Mouse (Mus musculus) ES-Bruce4 (cell line): ENCODE data around the gene Hist1h2bj.

Source experiments
- CTCF ChIP-seq: IDR thresholded peaks from one replicate; pipeline ENCODE4 v1.8.1; 2011; ENCODE audit warnings: low read depth, low read length
- POLR2A ChIP-seq: IDR thresholded peaks from one replicate; pipeline ENCODE4 v1.8.1; 2011; ENCODE audit warnings: low read length; ENCODE audit not compliant: insufficient read depth

DNA sequence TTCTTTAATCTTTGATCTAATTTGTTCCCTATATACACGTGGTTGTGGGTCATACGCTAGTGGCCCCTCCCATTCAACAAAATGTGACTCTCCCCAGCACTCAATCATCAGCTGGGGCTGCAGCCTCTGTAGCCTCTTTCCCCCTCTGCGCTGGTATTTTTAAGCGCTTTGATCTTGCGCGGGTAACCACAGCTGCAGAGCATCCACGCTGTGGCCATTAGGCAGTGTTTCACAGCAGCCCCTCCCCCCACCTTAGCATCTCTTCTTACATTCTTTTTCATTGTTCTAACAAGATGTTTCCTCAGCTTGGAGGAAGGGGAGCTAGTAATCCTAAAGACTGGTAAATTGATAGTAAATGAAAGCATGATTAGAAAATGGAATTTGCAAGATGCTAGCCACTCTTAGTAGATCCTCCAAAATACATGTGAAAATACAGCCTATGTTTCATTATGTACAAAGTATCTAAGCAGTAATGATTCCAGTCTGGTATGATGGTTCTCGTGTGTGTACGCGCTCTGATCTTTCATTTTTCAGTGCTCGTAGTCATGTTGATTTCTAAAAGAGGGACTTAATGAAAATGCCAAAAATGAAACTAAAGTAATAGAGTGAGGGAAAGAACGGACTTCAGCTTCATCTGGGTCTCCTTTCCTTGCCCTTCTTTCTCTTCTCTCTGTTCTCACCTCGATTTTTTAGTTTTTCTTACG lies 6.9 kb downstream of the Hist1h2bj start:
- no peak for TF ChIP-seq CTCF
- TF ChIP-seq POLR2A: no peak
